Mouse (Mus musculus) adrenal gland, postnatal 36 days (tissue): ENCODE data around the gene Fpr1. TPM values are rescaled to one million over a fixed set of nuclear protein-coding genes. Genes with fewer than 3 reads are reported as not detected.
A peak's percentile ranks its signal among the peaks of the same experiment; 100 is the strongest.
"Not testable (repeated sequence)": the region's sequence is repeated elsewhere in the genome, so short reads cannot be mapped to it uniquely, and the experiment has no call there.

ENCODE experiments used
- DNase-seq, 2 experiments: peaks; one replicate each; pipeline ENCODE4 v3.0.0; 2021; ENCODE audit warnings: mixed read lengths in 1 of 2
- total RNA-seq, 2 experiments: library from RNA; stranded (reverse); gene quantifications; 2 replicates each; pipeline ENCODE4 v1.2.3; 2021

The Fpr1 gene
- total RNA-seq, 2 experiments from 2014 or later = not detected

GRCm38 (mm10) chr17:17849906-17850712 lies 33.6 kb downstream of the Fpr1 start:
- DNase-seq = no peak

DNA sequence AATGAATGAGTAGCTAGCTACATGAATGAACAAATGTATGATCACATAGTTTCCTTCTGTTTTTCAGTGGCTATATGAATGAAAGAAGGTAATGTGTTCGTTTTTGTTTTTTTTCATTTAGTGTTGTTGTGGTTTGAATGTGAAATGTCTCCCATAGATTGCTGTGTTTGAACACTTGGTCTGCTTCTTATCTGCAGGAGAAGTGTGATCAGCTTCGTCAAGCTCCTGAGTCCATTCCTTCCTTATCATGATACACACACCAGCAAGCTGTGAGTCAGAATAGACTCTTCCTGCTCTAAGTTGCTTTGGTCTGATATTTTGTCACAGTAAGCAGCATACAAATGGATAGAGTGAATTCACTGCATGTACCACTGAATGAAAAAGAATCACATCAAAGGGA lies 34.8 kb downstream of the Fpr1 start:
- DNase-seq = no peak

DNA sequence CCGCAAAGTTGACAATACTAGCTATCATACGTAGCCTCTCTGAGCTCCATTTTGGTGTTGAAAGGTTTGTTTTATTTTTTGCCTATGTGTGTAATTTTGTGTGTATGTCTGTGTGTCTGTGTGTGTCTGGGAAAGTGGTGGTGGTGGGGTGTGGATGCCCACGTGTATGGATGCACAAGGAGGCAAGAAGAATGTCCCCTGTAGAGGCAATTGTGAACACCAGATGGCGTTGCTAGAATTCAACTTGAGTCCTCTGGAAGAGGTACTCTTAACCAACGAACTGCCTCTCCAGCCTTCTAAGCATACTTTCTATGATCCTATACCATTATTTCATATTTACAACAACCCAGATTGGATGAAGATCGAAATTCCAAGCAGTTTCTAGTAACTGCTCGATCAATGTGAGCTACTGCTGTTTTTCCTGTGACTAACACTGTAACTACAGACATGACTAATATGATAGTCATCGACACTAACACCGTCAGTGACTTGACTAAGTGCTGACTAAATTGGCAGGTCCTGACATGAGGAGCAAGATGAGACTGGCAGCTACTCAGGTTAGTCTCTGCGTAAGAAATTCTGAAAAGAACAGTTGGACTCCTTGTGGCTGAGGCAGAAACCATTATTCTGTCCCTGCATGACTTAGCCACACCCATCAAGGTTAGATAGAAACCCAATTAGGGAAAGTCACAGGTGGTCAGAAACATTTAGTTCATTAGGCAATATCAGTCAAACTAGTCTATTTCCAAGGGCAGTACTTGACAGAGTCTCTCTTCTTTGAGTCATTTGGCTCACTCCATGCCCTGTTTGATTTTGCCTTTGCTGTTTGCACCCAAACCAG lies 38.3 kb downstream of the Fpr1 start:
- no peak for DNase-seq

DNA sequence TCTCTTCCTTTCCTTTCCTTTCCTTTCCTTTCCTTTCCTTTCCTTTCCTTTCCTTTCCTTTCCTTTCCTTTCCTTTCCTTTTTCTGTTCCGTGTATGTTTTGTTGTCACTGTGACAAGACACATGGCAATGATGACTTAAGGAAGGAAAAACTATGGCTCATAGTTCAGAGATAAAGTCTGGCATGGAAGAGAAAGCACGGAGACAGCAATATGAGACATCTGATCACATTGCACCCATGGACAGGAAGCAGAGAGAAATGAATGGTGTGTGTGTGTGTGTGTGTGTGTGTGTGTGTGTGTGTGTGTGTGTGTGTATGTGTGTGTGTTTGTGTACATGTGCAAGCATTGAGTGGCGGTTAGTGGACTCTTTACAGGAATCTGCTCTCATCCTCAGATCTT lies 39.1 kb downstream of the Fpr1 start:
- DNase-seq = not testable (repeated sequence)

- no peak for DNase-seq
Observed at GRCm38 (mm10) chr17:17843534-17844261, 40.0 kb downstream of the Fpr1 start.

GRCm38 (mm10) chr17:17840796-17841195 lies 42.9 kb downstream of the Fpr1 start:
- DNase-seq = no peak

DNA sequence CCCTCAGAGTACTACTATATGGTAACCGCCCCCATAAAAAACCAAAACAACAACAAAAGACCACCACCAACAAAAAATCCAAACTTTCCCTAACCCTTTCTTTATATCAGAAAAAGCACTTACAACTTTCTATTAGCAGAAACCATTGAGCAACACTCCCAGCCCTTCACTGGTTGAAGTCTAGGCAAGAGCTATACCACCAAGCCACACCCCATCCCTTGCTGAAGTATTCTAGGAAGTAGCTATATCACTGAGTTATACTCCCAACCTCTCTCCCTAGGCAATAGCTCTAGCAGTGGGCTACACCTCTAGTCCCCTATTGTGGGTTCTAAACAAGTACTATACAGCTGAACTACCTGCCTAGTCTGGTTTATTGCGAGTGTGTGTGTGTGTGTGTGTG lies 44.5 kb downstream of the Fpr1 start:
- DNase-seq = no peak

DNA sequence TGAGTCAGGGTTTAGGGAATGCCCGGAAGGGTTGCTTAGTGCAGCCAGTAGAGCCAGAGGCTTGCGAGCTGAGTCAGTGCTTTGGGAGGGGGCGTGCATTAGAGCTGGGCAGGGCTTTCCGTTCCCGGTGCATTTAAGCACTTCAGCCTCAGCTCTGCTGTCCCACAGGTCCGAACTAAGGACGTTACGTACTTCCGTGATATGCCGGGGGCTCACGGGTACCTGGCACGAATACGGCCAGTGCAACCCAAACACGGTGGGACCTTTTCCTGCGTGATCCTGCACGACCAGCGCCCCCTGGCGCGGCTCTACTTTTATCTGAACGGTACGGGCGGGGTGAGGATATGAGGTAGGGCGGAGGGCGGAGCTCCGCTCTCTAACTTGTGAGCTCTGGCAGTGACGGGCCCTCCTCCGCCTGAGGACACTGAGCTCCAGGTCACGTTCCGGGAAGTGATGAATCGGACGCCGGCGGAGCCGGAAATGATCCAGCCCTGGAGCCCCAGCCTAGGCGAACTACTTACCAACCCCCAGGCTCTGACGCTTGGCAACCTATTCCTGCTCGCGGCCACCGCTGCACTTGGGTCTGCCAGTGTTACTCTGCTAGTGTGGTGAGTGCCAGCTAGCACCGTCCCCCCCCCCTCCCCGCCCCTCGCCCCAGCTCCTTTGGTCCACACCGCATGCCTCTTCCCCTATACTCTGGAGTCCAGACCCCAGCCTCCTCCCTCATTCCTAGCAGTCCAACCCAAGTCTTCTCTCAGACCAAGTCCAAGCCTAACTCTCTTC lies 45.6 kb downstream of the Fpr1 start:
- peak; percentile 97 for DNase-seq

DNA sequence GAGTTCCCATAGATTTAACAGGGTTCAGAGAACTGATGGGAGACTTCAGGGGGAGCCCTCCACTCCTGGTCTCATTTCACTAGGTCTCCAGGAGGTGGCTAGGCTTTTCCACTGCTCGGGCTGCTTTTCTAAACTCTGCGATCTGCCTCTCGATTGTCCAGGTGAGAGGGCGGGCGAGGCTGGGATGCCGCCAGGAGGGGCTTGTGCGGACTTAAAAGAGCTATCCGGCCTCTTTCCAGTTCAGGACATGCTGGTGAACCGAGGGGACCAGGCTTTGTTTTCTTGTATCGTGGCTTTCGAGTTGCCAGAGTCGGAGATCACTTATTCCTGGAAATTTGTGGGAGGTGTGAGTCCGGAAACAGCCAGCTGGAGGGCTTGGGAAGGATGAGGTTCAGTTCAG lies 46.3 kb downstream of the Fpr1 start:
- peak in 1 of 2 experiments; percentile 23 for DNase-seq

DNA sequence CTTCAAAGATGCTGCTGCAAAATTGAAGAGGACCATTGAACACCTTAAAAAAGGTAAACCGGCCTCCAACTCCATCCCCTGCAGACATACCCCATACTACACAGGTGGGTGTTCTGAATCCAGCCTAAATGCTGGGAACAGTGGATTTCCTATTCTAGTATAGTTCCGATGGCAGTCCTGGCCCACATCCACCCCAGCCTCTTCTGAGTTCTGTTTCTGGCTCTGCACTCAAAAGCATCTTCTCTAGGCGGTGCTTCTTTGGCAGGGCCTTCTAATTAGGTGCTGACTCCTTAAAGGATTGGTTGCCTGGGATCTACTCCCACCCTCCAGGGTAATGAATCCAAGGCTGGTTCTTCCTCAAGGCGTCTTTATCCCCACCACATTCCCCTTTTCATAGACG lies 47.6 kb downstream of the Fpr1 start:
- DNase-seq = no peak

DNA sequence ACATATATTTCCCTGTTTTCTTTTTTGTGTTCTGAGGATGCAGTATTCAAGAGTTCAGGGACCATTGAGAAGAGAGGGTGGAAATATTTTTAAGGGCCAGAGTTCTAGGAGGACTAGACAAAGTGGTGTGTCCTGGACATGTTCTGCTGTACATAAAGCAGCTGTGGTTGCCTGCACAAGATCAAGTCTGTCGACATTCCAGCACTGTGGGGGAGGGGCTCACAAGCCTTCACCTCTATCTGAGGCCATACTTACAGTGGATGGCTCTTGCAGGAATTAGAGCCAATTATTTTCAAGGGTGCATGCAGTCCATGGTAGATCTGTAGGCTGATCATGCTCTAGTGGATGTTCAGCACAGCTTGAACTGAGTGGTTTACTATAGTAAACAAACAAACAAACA lies 48.8 kb downstream of the Fpr1 start:
- DNase-seq = peak in 1 of 2 experiments; percentile 39

DNA sequence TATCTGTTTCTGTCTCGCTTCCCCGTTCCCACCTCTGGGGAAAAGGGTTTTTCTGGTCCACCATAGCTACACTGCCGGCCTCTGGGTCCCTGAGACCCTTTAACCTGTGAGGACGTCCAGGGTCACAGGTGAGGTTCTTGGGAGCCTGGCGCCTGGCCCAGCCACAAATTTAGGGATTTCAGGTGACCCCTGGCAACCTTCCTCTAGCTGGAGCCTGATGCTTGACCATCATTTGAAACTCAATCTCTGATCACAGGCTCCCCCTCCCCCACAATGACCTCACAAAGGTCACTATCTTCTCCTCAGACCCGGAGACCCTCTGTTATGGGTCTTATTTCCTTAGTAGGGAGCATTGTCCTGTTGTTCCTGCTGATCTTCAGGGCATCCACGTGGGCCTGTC lies 53.0 kb downstream of the Fpr1 start:
- DNase-seq = peak in 1 of 2 experiments; percentile 13

GRCm38 (mm10) chr17:17829816-17830535 lies 53.8 kb downstream of the Fpr1 start:
- DNase-seq = peak in 1 of 2 experiments; percentile 6

DNA sequence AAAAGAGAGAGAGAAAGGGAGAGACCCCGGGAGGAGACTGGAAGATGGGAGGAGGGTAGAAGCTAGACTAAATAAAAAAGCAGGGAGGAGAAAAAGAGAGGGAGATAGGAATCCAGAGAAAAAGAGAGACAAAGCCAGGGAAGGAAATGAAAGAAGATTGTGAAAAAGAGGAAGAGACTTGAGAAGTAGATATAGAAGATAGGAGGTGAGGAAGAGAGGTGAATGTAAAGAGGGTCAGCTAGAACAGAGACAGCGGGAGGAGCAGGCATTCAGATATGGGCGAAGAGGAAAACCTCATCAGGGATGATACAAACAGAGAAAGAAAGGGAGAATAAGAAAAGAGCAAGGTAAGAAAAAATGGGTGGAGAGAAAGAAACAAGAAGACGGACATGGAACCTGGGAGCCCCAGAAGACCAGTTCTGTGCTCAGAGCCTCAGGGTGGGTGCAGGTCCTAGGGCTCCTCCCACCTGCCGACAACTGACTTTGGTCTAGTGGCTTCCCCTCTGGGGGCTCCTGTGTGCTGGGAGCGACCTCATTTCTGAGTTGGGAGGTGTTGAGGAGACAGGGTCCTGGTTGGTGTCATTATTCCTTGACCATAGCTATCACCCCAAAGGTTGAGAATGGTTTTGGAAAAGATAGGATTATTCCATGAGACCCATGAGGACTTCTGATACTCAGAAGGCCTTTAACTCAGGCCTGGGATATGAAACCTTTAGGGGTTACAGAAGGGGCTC lies 54.5 kb downstream of the Fpr1 start:
- DNase-seq = peak in 1 of 2 experiments; percentile 22

DNA sequence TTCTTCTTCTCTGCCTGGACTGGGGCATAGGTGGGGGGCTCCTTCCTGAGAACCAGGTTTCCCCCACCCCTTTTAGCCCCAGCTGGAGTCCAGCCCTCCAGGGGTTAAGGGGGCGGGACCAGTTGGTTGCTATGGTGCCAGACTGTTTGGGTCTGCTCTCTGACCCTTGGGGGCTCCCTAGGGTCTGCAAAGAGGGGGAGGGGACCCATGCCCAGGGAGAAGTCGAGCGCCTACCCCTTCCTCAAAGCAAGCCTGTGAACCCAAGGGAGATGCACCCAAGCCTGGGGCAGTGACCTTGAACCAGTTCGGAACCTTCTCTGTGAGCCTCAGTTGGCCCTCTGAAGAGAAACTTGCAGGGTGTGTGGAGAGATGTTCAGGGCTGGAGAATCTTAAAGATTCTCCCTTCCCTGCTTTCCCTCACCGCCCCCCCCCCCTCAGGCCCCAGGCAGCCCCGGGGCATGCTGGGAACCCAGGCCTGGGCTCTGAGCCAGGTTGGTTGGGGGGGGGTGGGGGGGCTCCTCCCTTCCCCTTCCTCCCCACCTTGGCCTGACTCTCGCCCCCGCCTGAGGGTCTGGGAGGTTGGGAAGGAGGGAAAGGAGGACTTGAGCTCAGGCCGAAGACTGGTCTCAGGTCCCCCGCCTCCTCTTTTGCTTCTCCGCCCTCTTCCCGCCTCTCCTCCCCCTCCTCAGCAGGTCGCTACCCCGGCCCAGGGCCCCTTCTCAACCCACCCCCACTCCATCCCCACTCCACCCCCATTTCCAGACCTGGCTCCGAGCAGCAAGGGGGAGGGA lies 55.4 kb downstream of the Fpr1 start:
- DNase-seq = peak; percentile 59 to 63

- peak; percentile 72 to 82 for DNase-seq
Observed at GRCm38 (mm10) chr17:17827658-17828190, 56.0 kb downstream of the Fpr1 start.

GRCm38 (mm10) chr17:17826751-17827657 lies 56.7 kb downstream of the Fpr1 start, which contains the start of gene Spaca6:
Spaca6 (plus strand) TSS chr17:17827158.
- peak; percentile 97 for DNase-seq
